Mouse (Mus musculus) ovary, postnatal 10 days (tissue): ENCODE data around the gene Phf24.
A peak's percentile ranks its signal among the peaks of the same experiment; 100 is the strongest.

ENCODE experiments used
- DNase-seq: peaks from one replicate; pipeline ENCODE4 v3.0.0; 2022; ENCODE audit warnings: low spot score

Gene Phf24

GRCm38 (mm10) chr4:42913391-42913790 lies 3.1 kb upstream of the Phf24 start:
- no peak for DNase-seq

GRCm38 (mm10) chr4:42915311-42915710 lies 1.1 kb upstream of the Phf24 start:
- no peak for DNase-seq

GRCm38 (mm10) chr4:42915966-42916365 lies 494 bp upstream of the Phf24 start:
- DNase-seq = no peak

GRCm38 (mm10) chr4:42917402-42917774 lies 928 bp downstream of the Phf24 start:
- no peak for DNase-seq

- no peak for DNase-seq
These were observed 4.3 kb downstream of the Phf24 start for GRCm38 (mm10) chr4:42920726-42921125.

- no peak for DNase-seq
These were observed 5.1 kb downstream of the Phf24 start for GRCm38 (mm10) chr4:42921536-42921935.

- no peak for DNase-seq
These were observed 5.6 kb downstream of the Phf24 start for GRCm38 (mm10) chr4:42922056-42922455.

- DNase-seq = no peak
These were observed 6.0 kb downstream of the Phf24 start for GRCm38 (mm10) chr4:42922461-42922860.

GRCm38 (mm10) chr4:42924095-42924710 lies 7.7 kb downstream of the Phf24 start:
- no peak for DNase-seq

GRCm38 (mm10) chr4:42928209-42928608 lies 11.7 kb downstream of the Phf24 start:
- no peak for DNase-seq

- no peak for DNase-seq
These were observed 12.5 kb downstream of the Phf24 start for GRCm38 (mm10) chr4:42928952-42929351.

GRCm38 (mm10) chr4:42932229-42932969 lies 15.9 kb downstream of the Phf24 start:
- DNase-seq = no peak

GRCm38 (mm10) chr4:42933630-42934029 lies 17.2 kb downstream of the Phf24 start:
- no peak for DNase-seq

GRCm38 (mm10) chr4:42941396-42941795 lies 24.9 kb downstream of the Phf24 start:
- no peak for DNase-seq

GRCm38 (mm10) chr4:42943341-42943740 lies 26.9 kb downstream of the Phf24 start:
- DNase-seq = no peak

GRCm38 (mm10) chr4:42944185-42944584 lies 27.7 kb downstream of the Phf24 start:
- DNase-seq = no peak

GRCm38 (mm10) chr4:42945043-42945442 lies 28.6 kb downstream of the Phf24 start:
- DNase-seq = no peak

- DNase-seq = no peak
These were observed 29.0 kb downstream of the Phf24 start for GRCm38 (mm10) chr4:42945445-42945844.

GRCm38 (mm10) chr4:42945952-42946351 lies 29.5 kb downstream of the Phf24 start:
- no peak for DNase-seq

GRCm38 (mm10) chr4:42946733-42947290 lies 30.4 kb downstream of the Phf24 start:
- no peak for DNase-seq

GRCm38 (mm10) chr4:42948527-42948926 lies 32.1 kb downstream of the Phf24 start:
- DNase-seq = no peak

GRCm38 (mm10) chr4:42949051-42949675 lies 32.7 kb downstream of the Phf24 start:
- DNase-seq = no peak

- DNase-seq = peak; percentile 98
These were observed 33.2 kb downstream of the Phf24 start, which contains the start of gene Dnajb5 for GRCm38 (mm10) chr4:42949676-42950051. Gene Dnajb5, plus strand, starts transcription at chr4:42949814.
